Mouse (Mus musculus): Measurements from ENCODE around the gene Atl1. TPM values are rescaled to one million over a fixed set of nuclear protein-coding genes. Genes with fewer than 3 reads are reported as not detected.

The Atl1 gene
- polyA plus RNA-seq, 3 experiments from 2014 or later = 0.10 to 0.75 (median 0.42) TPM

DNA sequence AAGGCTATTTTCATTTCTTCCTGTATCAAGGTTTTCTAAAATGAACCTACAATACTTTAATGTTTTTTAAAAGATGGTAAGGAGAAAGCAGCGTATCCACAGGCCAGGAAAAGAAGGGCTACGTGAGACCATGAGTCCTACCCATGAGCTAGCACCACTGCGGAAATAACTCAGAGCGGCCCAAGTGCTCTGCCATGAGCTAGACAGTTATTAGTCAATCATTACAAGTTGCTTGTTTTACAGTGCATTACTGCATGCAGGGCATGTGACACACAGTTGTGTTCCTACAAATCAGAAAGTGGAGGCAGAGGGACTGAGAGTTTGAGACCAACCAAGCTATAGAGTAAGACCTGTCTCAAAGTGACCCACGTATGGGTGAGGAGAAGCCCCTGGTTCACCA lies 8.4 kb upstream of the Atl1 start:
- no peak for ATAC-seq

DNA sequence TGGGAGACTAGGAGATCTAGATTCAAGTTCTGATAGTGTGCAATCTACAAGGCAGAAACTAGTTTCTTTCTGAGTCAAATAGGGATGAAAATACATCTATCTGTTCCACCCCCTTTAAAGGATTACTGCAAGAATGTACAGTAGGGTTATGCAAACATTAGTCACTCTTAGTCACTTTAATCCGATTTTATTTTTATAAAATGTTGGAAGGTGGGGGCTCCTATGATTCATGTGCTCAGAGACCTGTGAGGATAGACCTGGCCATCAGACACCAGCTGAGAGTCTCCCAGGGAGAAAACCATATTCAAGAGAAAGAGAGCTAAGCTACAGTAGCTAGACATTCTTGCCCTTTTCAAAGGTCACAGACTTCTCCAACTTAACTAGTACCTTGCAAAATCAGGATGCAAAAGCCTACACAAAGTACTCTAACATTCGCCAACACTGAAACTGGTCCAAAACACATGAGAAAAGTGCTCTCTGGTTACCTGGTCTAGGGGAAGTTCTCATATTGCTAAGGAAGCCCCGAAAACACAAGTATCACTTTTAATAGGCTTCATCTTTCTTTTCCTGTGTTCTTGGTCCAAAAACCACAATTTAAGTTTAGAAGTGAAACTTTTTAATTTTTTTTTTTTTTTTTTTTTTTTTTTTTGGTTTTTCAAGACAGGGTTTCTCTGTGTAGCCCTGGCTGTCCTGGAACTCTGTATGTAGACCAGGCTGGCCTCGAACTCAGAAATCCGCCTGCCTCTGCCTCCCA lies 7.1 kb upstream of the Atl1 start:
- ATAC-seq = no peak

DNA sequence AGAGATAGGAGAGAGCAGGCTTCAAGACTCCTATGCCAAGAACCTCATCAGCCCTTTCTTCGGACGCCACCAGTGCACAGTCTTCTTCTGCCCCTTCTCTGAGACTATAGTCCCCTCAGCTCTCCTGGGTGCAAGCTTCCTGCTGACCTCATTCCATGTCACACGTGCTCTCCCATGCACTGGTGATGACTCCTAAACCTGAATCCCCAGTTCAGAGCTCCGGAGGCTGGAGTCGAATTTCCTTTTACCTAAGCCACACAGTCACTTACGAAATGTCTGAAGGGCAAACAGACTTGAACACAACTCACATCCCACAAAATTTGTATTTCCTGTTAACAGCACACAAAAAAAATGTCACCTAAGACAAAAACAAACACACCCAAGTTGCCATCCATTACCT lies 4.6 kb upstream of the Atl1 start:
- ATAC-seq = no peak

DNA sequence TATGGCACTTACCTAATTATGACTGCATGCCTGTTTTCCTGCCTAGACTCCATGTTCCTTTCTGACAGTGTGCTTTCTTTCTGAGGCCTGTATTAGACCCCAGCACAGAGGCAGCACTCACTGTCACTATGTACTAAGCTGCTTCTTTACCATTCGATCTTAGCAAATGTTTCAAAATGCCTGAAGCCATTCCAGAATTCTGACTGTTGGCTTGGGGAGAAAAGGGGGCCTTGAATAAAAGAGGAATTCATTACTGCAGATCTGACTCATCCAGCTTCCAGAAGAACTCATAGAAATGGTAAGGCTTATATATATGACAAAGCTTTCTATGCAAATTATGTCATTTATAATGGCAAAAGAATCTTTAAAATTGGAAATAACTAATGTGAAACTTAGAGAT lies 4.1 kb upstream of the Atl1 start:
- ATAC-seq = no peak

DNA sequence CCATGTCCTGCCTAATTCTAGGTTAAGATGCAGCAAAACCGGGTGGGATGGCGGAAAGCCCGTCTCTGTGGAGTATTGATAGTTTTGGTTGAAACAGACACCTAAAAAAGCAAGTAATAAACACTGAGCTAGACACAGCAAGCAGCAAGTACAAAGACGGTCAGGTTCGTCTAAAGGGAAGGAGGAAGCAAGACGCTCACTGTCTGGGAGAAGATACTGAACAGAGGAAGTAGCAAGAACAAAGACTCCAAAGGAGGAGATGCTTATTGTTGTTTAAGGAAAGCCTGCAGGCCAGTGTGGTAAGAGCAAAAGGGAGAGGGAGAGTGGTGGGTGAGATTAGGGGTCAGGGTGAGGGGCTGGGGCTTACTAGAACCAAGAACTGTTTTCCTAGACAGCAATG lies 2.4 kb upstream of the Atl1 start:
- no peak for ATAC-seq

DNA sequence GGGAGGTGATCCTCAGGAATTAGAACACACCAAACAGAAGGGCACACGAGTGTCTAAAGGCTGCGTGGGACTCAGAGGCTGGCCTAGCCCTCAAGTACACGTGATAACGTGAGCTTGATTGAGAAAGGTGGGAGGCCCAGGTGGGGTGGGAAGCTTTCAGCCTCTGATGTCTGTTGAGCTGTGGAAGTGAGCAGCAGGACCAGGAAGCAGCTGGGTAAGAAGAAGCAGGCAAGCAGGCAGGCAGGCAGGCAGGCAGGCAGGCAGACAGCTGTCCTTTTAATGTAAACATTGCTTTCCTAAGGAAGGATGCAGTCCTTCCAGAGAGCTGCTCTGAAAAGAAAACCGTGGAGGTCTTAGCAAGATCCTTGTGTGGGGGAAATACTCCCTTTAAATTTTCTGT lies 1.9 kb upstream of the Atl1 start:
- ATAC-seq = no peak

DNA sequence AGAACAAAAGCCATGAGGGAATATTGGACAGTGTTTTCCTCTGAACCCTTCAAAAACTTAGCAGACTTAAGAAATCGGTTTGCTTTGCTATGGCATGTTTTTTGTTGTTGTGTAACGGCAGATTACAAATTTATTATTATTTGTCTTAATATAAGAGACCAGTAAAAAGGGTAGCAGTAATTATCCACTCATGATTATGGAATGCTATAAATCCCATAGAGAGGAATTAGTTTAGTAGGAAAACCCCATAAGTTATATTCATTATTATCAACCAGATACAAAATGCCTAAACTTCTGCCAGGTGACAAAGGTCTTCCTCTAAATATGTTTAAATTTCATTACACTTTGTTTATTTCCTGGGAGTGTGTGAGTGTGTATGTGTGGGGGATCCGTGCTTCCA lies 693 bp upstream of the Atl1 start:
- no peak for ATAC-seq

DNA sequence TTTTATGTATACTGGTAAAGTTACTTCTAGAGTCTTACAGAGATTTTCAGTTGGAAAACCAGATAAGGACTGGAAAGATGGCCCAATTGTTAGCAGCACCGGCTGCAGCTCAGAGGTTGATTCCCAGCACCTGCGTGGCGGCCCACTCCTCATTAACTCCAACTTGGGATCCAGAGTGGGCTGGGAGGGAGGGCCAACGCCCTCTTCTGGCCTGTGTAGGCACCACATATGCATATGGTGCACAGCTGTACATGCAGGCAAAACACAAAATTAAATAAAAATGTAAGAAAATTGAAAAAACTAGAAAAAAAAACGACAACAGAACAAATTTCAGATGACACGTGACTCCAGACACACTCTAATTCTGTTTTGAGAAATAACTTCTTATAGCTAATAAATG lies 1.5 kb downstream of the Atl1 start:
- ATAC-seq = no peak

DNA sequence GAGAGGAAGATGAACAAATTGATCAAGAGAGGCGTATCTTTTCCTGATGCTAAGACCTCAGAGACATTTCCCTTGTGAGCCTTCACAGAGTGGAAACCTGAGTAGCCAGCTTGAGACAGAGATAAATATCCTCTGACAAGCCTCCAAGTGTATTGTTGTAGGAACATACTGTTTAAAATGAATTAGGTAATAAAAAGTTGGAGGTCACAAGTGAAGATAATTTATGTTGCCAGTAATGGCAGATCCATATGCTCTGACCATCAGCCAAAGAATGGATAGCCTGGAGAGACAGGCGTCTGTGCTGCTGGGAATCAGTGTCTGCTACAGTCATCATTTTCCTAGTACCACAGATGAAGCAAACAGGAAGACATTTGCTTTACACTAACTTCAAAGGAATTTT lies 2.6 kb downstream of the Atl1 start:
- ATAC-seq = no peak

DNA sequence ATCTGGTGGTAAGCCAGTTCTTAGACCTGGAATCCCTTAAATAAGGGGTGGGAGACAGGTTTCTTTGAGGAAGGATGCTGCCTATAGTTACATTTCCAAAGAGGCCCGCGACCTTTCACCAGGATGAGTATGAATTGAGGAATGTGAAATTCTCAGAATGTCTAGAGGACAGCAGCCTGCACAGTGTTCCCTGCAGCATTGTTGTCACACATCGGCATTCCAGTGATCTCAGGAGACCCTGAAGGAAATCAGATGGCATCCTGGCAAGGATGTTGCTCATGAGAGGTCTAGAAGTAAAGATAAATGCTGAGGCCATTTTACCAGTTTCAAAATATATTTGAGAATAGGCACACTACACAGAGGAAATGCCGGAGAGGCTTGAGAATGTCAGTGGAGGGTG lies 5.7 kb downstream of the Atl1 start:
- no peak for ATAC-seq

DNA sequence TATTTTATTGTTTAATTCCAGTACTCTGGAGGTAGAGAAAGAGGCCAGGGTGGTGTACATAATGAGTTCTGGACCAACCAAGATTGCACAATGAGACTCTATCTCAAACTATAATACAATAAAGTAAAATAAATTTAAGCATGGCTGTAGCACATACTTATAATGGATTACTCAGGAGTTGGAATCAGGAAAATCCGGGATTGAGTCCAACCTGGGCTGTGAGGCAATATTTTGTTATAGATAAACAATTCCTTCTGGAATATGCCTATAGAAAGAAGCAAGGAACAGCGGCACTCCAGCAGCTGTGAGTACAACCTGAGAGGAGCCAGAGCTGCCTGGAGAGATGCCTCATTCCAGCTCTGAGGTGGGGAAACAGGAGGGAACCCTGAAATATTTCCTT lies 12.6 kb downstream of the Atl1 start:
- no peak for ATAC-seq

DNA sequence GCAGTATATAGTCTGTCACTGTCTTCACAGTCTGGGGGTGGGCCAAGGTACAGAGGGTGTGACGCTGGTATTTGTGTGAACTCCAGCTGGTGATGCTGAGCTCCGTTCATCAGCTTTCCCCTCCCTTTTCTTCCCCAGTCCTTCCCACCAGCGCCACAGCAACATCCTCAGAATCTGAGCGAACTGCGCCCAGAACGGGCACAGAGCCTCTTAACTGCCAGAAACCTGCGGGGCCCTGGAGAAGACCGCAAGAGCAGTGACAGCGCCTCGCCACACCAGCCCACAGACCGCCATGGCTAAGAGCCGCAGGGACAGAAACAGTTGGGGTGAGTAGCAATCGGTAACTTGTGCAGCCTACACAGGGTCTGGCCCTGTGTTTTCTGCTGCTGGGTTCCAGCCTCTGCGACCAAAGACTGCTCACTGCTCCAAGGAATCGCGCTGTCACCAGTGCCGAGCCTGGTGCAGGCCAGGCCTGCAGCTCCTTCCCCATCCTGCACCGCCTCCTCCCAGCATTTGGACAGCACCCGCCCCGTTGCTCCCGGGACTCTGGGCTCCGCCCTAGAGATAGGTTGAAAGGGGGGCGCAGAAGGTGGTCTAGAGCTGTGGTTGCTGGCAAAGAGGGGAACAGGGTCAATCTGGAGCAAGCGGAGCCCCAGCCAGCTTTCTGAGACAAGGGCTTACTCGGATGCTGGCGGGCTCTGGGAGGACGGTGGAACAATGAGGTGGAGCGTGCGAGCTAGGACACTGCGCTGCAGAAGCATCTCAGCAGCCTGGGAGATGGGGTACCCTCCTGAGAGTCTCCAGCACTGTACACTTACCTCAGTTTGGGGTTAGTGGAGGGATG lies 15.5 kb downstream of the Atl1 start:
- ATAC-seq = no peak

DNA sequence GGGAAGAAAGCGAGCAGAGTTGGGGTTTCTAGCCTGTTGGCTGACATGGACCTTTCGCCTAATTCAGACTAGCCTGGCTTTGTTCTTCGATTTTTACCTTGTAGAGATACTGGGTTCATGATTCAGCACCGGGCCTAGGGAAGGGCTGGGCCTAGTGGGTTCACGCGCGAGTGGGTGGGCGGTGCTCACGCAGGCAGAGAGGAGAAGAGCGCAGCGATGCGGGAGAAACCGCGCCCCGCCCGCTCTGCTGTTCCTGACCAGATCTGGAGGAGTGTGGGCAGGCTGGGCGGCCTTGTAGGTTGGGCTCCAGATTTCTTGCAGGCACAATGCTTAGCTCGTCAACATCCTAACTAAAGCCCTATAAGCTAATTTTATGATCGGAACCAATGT lies 16.1 kb downstream of the Atl1 start:
- ATAC-seq = no peak

DNA sequence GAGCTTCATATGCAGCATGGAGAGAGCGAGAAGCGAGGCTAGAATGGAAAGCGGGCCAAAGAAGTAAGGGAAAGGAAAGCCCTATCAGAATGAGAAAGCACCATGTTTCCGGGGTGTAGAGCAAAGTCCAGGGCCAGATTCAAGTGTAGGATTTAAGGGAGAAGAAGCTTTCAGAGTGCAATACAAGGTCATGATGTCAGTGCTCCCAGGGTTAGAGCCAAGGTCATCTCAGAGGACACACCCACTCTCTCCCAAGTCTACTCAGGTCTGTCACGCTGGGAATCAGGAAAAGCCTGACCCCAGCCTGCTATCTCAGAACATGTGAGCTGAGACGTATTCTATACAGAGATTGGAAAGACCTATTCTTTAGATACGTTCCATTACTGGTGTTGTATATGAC lies 19.5 kb downstream of the Atl1 start:
- no peak for ATAC-seq

DNA sequence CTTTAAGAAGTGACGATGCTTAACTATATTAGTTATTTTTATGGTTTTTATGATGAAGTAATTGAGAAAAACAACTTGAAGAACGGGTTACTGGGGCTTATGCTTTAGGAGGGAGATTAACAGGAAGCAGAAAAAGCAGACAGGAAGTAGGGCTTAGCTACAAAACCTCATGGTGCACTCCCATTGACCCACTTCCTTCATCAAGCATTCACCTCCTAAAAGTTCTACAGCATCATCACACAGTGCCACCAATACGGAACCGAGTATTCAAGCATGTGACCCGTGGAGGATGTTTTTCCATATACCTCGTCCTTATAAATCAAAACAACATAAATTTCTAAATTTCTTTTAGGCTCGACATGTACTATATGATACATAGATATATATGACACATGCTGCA lies 20.3 kb downstream of the Atl1 start:
- ATAC-seq = peak; percentile 78

DNA sequence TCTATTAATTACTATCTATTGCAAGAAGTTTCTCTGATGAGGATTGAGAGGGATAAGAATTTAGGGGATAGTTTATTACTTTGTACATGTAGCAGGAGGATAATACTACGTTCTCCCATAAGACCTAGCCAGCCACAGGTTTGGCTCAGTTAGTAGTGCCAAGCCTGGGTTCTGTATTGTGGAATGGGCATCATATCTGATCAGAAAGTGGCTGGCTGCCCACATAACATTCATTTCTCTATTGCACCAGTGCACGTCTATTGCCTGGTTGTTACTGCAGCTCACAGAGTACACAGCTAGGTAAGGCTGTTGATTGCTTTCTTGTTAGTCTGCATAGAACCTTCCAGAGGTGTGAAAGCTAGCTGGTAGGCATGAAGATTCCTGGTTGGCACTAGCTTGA lies 25.5 kb downstream of the Atl1 start:
- ATAC-seq = no peak

DNA sequence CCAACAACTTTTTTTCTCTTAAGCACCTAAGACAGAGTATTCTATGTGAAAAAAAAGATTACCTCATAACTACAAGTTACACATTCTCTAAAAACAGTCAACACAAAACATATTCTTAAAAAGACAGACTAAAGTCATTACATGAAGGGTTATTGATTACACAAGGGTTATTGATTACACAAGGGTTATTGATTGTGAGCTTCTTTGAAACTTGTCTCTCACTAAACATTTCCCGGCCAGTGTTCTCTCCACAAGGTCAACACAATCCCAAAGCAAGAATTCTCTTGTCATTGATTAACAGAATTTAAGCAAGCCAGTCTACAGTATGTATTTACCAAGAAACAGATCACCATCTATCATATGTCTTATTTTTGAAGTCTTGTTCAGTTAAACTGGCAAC lies 29.7 kb downstream of the Atl1 start:
- ATAC-seq = no peak

DNA sequence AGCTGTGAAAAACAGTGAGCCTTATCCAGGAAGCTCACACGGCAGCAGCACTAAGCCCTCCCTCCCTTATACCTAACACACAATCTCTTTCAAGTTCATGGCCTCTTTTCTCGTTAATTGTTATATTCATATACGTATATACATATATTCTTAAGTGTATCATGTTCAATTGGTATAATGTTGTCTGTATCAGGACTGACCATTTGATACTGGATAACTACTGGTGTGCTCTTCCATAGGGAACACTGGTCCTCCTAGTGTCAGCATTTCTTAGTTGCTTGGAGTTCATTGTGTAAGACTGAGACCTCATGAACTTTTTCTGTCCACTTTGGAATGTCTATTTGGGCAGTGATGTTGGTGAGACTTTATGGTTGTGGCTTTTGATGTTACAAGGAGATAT lies 30.7 kb downstream of the Atl1 start:
- ATAC-seq = no peak

DNA sequence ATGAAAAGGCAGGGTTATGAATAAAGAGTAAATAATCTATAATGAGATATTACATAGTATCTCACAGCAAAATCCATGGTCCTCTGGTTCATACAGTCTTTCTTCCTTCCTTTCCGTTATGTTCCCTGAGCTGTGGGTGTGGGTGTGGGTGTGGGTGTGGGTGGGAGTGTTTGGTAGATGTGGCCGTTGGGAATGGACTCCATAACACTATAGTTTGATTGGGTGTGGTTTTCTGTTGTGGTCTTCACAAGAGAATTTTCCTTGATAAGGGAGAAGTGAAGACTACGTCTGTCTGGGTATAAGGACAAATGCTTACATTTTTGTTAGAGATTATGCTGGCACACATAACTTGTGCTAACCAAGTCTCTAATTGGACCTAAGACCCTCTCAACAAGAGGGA lies 31.2 kb downstream of the Atl1 start:
- ATAC-seq = no peak

DNA sequence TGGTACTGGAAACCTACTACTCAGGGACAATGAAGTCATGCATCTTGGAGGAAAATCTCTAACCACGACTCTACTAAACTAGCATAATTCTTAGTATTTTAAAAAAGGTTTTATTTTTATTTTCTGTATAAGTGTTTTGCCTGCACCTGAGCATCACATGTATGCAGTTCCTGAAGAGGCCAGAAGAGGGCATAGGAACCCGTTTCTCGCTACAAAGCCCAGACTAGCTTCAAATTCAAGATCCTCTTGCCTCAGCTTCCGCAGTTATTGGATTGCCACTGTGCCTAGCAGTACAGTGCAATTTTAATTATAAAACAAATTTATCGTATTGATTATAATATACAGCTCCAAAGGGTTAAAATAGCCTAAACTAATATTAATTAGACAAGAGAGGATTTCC lies 31.6 kb downstream of the Atl1 start:
- peak; percentile 68 for ATAC-seq

DNA sequence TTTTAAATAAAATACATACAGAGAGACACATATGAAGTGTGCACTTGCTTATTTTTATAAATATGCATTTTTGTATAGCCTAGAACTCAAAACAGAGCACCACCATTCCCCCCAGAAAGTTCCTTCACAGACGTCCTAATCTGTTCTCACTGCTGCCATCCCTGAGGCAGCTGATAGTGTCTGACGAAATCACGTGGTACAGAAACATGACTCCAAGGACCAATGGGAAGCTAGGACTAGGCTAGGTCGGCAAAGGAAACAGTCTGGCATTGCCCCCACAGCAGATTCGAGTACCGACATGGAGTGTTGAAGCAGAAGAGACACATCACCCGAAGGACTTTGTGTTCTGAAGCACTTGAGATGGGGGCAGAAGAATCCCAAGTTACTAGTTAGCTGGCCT lies 34.3 kb downstream of the Atl1 start:
- ATAC-seq = no peak

DNA sequence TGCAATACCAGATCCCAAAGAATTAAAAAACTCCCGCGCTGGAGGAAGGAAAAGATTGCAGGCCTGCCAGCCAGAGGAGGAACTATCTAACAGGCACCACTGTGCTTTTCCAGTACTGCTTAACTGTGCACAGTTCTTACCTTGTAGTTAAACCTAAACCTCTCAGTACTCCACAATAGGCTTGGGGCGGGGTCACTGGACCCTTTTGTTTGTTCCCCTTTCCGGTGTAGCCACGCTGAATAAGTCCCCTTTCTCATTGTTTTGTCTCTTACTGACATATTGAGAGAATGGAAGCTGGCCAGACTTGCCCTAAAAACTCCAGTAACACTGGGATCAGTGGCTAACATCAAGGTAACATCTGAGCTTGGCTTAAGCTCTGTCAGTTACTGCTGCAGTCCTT lies 45.3 kb downstream of the Atl1 start:
- ATAC-seq = no peak

DNA sequence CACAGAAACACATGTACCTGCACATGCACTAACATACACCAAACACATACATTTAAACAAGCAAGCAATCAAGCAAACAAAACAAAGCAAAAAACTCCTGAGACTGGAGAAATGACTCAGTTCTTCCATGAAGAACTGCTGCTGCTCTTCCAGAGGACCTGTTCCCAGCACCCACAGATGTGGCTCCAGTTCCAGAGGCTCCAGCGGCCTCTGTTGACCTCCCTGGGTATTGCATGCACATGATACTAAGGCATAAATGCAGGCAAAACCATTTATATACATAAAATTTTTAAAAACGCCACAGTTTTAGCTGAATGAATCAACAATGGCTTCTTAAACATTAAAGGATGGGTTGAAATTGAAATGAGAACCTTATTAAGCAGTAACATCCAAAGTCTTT lies 46.9 kb downstream of the Atl1 start:
- ATAC-seq = no peak

DNA sequence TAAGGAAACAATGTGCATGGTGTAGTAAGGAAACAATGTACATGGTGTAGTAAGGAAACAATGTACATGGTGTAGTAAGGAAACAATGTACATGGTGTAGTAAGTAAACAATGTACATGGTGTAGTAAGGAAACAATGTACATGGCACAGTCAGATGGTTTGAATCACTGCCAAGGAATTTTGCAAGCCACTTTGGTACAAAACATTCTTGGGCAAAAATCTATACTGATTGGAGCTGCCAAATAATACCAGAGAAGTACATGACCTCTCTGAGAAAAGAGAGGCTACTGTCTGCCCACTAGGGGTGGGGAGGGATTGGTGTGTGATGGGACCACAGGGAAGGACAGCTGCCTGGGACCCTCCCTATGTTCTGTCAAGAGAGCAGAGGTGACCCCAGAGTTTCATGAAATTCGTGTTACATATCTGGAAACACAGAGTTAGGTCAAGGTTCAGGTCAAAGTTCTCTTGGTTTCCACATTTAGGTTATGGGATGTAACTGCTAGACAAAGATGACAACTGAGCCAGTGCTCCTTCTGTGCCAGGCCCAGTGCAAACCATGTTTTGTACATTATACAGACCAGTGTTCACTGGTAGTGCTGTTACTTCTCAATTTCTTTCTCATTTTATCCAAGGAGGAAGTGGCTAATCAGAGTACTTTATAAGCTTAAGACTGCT lies 49.4 kb downstream of the Atl1 start:
- no peak for ATAC-seq

Data from inflammation-experienced regulatory T-cells, adult 6 months (primary cell).